Mouse (Mus musculus) embryonic stem cell, embryonic (primary cell): ENCODE data around the gene Iqschfp.

Source experiments
- CTCF ChIA-PET, 4 experiments: fragments of 300-600 bp in 2 of 4; fragments of 350-600 bp in 2 of 4; sonication (Branson Sonifier 250); formaldehyde crosslinking; loops; one replicate each; lab custom pipeline; 2022; ENCODE audit warnings: inconsistent platforms in 2 of 4; lab: Charles Lee
- POLR2A ChIA-PET, 4 experiments: fragments of 300-600 bp in 2 of 4; fragments of 350-600 bp in 2 of 4; sonication (Branson Sonifier 250); formaldehyde crosslinking; loops; one replicate each; lab custom pipeline; 2022; ENCODE audit warnings: antibody characterized with exemption in 4 of 4, inconsistent platforms in 1 of 4; lab: Charles Lee

The Iqschfp gene

GRCm38 (mm10) chr3:68512327-68512726, 620.3 kb downstream of the Iqschfp start:
- POLR2A ChIA-PET, result interaction anchor here in 3 of 4 experiments (0.8 to 11.4 kb wide), 12 partner anchors 16 to 334 kb away, joined by 3 to 170 read pairs (median 8); no protein-coding TSS in a partner anchor
- CTCF ChIA-PET, result no interaction called here

DNA sequence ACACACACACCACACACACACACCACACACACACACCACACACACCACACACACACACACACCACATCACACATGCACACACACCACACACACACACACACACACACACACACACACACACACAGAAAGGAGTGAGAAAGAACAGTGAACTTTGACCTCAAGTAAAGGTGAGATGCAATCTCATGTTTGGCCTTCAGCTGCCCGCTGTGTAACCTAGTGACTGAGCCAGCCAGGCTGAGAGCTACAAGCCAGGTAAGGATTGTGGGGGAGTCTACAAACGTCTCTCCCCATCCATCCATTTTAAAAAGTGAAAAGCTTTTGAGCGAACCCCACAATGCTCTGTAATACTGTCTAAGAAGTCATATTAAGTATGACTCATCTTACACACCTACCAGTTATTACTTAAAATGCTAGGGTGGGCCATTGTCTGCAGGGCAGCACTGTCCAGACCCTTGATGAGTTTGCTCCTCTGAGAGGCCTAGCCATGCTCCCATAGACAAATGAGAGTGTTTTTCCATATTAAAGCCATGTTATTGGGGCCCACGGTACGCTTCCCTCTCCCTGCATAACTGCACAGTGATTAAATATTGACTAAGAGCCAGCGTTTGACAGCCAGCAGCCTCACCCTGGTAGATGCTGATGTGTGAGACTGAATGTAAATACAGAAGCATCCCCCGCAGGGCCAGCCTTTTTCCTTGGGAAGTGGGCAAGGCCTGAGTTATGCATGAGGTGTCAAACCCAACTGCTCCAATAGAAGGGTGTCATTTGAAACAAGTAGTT, 621.5 kb downstream of the Iqschfp start:
- ChIA-PET POLR2A (interaction anchor here in 3 of 4 experiments (0.6 to 11.4 kb wide), 20 partner anchors 10 to 941 kb away, joined by 3 to 170 read pairs (median 4); no protein-coding TSS in a partner anchor), CTCF (interaction anchor here in 1 of 4 experiments (0.8 kb wide), 1 partner anchor 309 kb away, joined by 3 read pairs; no protein-coding TSS in a partner anchor)

GRCm38 (mm10) chr3:68514120-68514497, 622.1 kb downstream of the Iqschfp start:
- ChIA-PET POLR2A (interaction anchor here (0.5 to 11.4 kb wide), 15 partner anchors 10 to 109 kb away, joined by 3 to 170 read pairs (median 4); no protein-coding TSS in a partner anchor), CTCF (interaction anchor here in 3 of 4 experiments (0.6 to 0.8 kb wide), 3 partner anchors 20 to 727 kb away, joined by 3 to 5 read pairs (median 3); no protein-coding TSS in a partner anchor)

GRCm38 (mm10) chr3:68514717-68515116, 622.7 kb downstream of the Iqschfp start:
- CTCF ChIA-PET, result interaction anchor here in 3 of 4 experiments (0.6 to 0.8 kb wide), 3 partner anchors 19 to 726 kb away, joined by 3 to 5 read pairs (median 3); no protein-coding TSS in a partner anchor
- POLR2A ChIA-PET, result interaction anchor here in 3 of 4 experiments (0.5 to 11.4 kb wide), 15 partner anchors 11 to 110 kb away, joined by 3 to 170 read pairs (median 4); no protein-coding TSS in a partner anchor

- ChIA-PET CTCF (interaction anchor here in 2 of 4 experiments (0.6 to 1.3 kb wide), 5 partner anchors 22 to 467 kb away, joined by 3 to 4 read pairs (median 3); no protein-coding TSS in a partner anchor), POLR2A (interaction anchor here in 3 of 4 experiments (0.7 to 11.4 kb wide), 12 partner anchors 8 to 62 kb away, joined by 3 to 170 read pairs (median 12); no protein-coding TSS in a partner anchor)
Measured at GRCm38 (mm10) chr3:68516393-68517081, 624.5 kb downstream of the Iqschfp start.

DNA sequence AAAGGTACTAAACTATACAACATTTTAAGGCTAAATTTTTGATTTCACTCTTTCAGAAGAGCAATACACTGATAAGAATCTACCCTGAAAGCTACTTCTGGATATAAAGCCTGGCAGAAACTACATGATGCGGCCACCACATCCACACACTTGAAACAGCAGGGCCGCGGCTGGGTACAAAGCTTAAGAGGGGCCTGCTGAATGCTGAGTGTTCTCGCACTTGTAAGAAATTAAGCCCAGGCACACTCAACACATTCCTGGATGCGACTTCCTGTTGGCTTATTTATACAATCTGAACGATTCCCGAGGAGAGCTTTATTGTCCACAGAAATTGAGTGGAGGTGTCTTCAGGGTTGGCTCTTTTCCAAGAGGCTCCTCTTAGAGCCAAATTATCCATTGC, 625.2 kb downstream of the Iqschfp start:
- ChIA-PET CTCF (interaction anchor here in 2 of 4 experiments (0.6 to 1.3 kb wide), 4 partner anchors 22 to 467 kb away, joined by 3 to 4 read pairs (median 3); no protein-coding TSS in a partner anchor), POLR2A (interaction anchor here in 3 of 4 experiments (0.7 to 11.4 kb wide), 10 partner anchors 8 to 61 kb away, joined by 3 to 170 read pairs (median 26); no protein-coding TSS in a partner anchor)

- ChIA-PET CTCF (interaction anchor here in 1 of 4 experiments (1.3 kb wide), 1 partner anchor 25 kb away, joined by 3 read pairs; no protein-coding TSS in a partner anchor), POLR2A (interaction anchor here in 2 of 4 experiments (0.7 to 11.4 kb wide), 8 partner anchors 8 to 114 kb away, joined by 3 to 170 read pairs (median 26); no protein-coding TSS in a partner anchor)
Measured at GRCm38 (mm10) chr3:68518041-68518440, 626.0 kb downstream of the Iqschfp start.

GRCm38 (mm10) chr3:68518586-68518985, 626.6 kb downstream of the Iqschfp start:
- CTCF ChIA-PET, result no interaction called here
- POLR2A ChIA-PET, result interaction anchor here in 2 of 4 experiments (0.7 to 11.4 kb wide), 6 partner anchors 8 to 113 kb away, joined by 3 to 170 read pairs (median 24); no protein-coding TSS in a partner anchor

DNA sequence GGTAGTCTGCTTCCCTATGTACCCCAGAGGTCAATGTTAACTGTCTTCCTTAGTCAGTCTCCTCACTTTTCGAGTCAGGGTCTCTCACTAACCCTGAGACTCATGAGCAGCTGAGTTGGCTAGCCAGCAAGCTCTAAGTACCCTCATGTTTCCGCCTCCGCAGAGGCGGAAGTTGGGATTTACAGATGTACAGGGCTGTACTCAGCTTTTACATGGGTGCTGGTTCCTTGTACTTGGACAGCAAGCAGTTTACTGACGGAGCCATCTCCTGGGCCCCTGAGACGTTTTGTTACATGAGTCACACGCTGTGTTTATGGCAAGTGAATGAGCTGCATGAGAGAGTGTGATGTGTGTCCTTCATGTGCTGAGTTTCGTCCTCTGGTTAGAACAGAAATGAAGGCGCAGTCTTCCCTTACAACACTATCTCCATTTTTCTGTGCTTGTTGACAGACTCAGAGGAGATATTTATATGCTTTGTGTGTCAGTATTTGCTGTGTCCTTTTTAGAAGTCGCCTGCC, 633.4 kb downstream of the Iqschfp start:
- POLR2A ChIA-PET, result interaction anchor here (0.5 to 5.5 kb wide), 20 partner anchors 8 to 58 kb away, joined by 3 to 65 read pairs (median 6); no protein-coding TSS in a partner anchor
- CTCF ChIA-PET, result no interaction called here

GRCm38 (mm10) chr3:68526416-68526815, 634.4 kb downstream of the Iqschfp start:
- CTCF ChIA-PET, result no interaction called here
- POLR2A ChIA-PET, result interaction anchor here (0.7 to 5.5 kb wide), 19 partner anchors 8 to 50 kb away, joined by 3 to 65 read pairs (median 5); no protein-coding TSS in a partner anchor

- ChIA-PET POLR2A (interaction anchor here in 3 of 4 experiments (1.2 to 5.5 kb wide), 10 partner anchors 8 to 50 kb away, joined by 3 to 65 read pairs (median 18); no protein-coding TSS in a partner anchor), CTCF (interaction anchor here in 1 of 4 experiments (0.7 kb wide), 1 partner anchor 73 kb away, joined by 10 read pairs; no protein-coding TSS in a partner anchor)
Measured at GRCm38 (mm10) chr3:68527182-68527581, 635.1 kb downstream of the Iqschfp start.

DNA sequence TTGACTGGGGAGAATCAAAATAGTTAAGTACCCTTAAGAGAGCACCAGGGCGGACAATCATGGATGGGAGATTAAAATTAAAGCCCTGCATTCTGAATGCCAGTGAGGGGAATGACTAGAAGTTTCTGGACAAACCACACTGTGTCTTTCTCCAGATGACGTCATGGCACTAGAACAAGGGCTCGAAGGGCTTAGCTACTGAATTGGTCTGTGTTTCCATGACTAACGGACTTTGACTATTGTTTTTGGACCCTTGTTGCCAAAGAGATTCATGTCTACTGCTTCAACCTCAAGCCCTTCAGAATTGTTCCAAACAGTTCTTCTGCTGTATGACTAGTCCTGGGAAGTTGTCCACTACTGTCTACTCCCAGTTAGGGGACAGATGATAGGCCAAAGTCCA, 639.9 kb downstream of the Iqschfp start:
- CTCF ChIA-PET, result no interaction called here
- POLR2A ChIA-PET, result interaction anchor here in 2 of 4 experiments (0.9 to 1.5 kb wide), 6 partner anchors 10 to 43 kb away, joined by 3 to 9 read pairs (median 4); no protein-coding TSS in a partner anchor

GRCm38 (mm10) chr3:68534571-68535051, 642.6 kb downstream of the Iqschfp start:
- ChIA-PET POLR2A (interaction anchor here (0.6 to 17.9 kb wide), 56 partner anchors 8 to 1758 kb away, joined by 3 to 374 read pairs (median 4); partner anchors contain the start of genes Ift80 (in 1 of the 4), Ppm1l (in 1 of the 4) and Smc4 (in 1 of the 4)), CTCF (interaction anchor here in 3 of 4 experiments (0.7 to 1.0 kb wide), 5 partner anchors 9 to 478 kb away, joined by 3 to 5 read pairs (median 3); no protein-coding TSS in a partner anchor)

DNA sequence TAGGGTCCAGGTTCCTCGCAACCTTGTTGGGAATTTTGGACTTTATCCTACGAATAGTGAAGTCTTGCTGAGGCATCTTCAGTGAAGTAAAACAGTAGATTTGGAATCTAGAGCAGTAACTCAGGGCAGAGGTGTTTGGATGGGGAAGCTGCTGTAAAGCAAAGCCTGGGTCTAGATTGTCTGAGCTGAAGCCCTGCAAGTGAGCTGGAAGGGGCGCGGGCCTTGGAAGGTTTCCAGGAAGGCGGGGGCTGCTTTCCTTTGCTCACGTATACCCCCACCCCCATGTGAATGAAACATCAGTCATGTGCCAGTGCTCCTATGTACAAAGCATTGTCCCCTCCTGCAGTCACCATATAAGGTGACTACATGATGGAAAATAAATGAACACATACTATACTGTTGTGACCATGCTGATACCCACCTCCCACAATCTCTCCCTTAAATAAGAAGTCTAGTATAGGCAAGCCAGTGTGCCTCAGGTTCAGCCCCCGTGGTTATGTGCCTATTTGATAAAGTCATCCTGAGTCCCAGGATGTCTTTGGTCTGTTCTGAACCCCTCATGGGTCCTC, 643.2 kb downstream of the Iqschfp start:
- ChIA-PET CTCF (interaction anchor here in 2 of 4 experiments (0.9 to 1.3 kb wide), 4 partner anchors 27 to 479 kb away, joined by 3 to 4 read pairs (median 3); no protein-coding TSS in a partner anchor), POLR2A (interaction anchor here (0.6 to 17.9 kb wide), 46 partner anchors 9 to 469 kb away, joined by 3 to 374 read pairs (median 4); partner anchors contain the start of genes Ift80 (in 1 of the 4) and Smc4 (in 1 of the 4))

GRCm38 (mm10) chr3:68536071-68536470, 644.0 kb downstream of the Iqschfp start:
- CTCF ChIA-PET, result interaction anchor here in 3 of 4 experiments (0.6 to 1.3 kb wide), 3 partner anchors 32 to 480 kb away, joined by 3 to 4 read pairs (median 3); no protein-coding TSS in a partner anchor
- POLR2A ChIA-PET, result interaction anchor here (0.5 to 17.9 kb wide), 28 partner anchors 8 to 1162 kb away, joined by 3 to 374 read pairs (median 8); partner anchors contain the start of gene Mlf1 (in 1 of the 4)

DNA sequence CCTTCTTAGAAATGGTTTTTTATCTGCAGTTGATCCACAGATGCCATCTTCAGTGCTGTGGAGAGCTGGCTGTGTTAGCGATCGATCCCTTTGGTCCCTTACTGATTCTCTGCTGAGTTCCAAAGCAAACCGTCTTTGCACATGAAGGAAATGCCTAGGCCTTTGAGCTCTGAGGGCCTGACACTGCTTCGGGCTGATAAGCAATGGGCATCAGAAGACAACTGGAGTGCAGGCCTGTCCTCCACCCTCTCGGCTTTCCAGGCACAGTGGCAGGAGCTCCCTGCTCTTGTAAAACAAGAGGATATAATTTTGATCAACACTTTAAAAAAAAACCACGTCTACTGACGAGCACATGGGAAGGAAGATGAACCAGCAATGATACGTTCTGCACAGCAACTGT, 649.7 kb downstream of the Iqschfp start:
- CTCF ChIA-PET, result interaction anchor here in 2 of 4 experiments (0.6 to 2.1 kb wide), 7 partner anchors 32 to 503 kb away, joined by 3 to 12 read pairs (median 4); no protein-coding TSS in a partner anchor
- POLR2A ChIA-PET, result interaction anchor here in 3 of 4 experiments (0.5 to 17.9 kb wide), 16 partner anchors 8 to 1167 kb away, joined by 3 to 374 read pairs (median 4); no protein-coding TSS in a partner anchor
